Mouse (Mus musculus): ENCODE measurements around the gene Tigd4. TPM values are rescaled to one million over a fixed set of nuclear protein-coding genes. Genes with fewer than 3 reads are reported as not detected.

The Tigd4 gene
- polyA plus RNA-seq, 1 experiment from 2014 or later: not detected

- Histone ChIP-seq H3K4me3 (no peak overlapping the region), H3K4me1 (no peaks in the 10 kb centered on the region), H3K36me3 (no peaks in the 10 kb centered on the region), H3K27ac (no peak overlapping the region), H3K9me3 (no peaks in the 10 kb centered on the region), H3K27me3 (ENCODE audit: insufficient read depth, poor library complexity, severe bottlenecking) (no peaks in the 10 kb centered on the region)
- WGBS: 75% methylated on average over 2 of the region's 2 CpGs
- DNase-seq (ENCODE audit: low spot score): no peak
Measured at GRCm38 (mm10) chr3:84618627-84619026, 25.3 kb downstream of the Tigd4 start.

GRCm38 (mm10) chr3:84619056-84619455, 25.7 kb downstream of the Tigd4 start:
- Histone ChIP-seq H3K36me3 (no peaks in the 10 kb centered on the region), H3K9me3 (no peaks in the 10 kb centered on the region), H3K27ac (no peak overlapping the region), H3K4me3 (no peak overlapping the region), H3K27me3 (ENCODE audit: insufficient read depth, poor library complexity, severe bottlenecking) (no peaks in the 10 kb centered on the region), H3K4me1 (no peaks in the 10 kb centered on the region)
- DNase-seq (ENCODE audit: low spot score): no peak
- WGBS: 86% methylated on average over 7 of the region's 7 CpGs

GRCm38 (mm10) chr3:84619725-84620124, 26.4 kb downstream of the Tigd4 start:
- Histone ChIP-seq H3K4me1 (peaks cover 7% of the 10 kb centered on the region), H3K27ac (no peak overlapping the region), H3K36me3 (no peaks in the 10 kb centered on the region), H3K27me3 (ENCODE audit: insufficient read depth, poor library complexity, severe bottlenecking) (no peaks in the 10 kb centered on the region), H3K4me3 (no peak overlapping the region), H3K9me3 (no peaks in the 10 kb centered on the region)
- 93% methylated on average over 6 of the region's 6 CpGs for WGBS
- DNase-seq (ENCODE audit: low spot score): no peak

- Histone ChIP-seq H3K27ac (no peak overlapping the region), H3K27me3 (ENCODE audit: insufficient read depth, poor library complexity, severe bottlenecking) (no peaks in the 10 kb centered on the region), H3K4me1 (peaks cover 22% of the 10 kb centered on the region), H3K9me3 (no peaks in the 10 kb centered on the region), H3K36me3 (no peaks in the 10 kb centered on the region), H3K4me3 (no peak overlapping the region)
- 57% methylated on average over 3 of the region's 3 CpGs for WGBS
- no peak for DNase-seq (ENCODE audit: low spot score)
Measured at GRCm38 (mm10) chr3:84622026-84622425, 28.7 kb downstream of the Tigd4 start.

GRCm38 (mm10) chr3:84631586-84631985, 38.2 kb downstream of the Tigd4 start:
- H3K36me3 ChIP-seq: no peaks in the 10 kb centered on the region
- H3K4me1 ChIP-seq: peaks cover 13% of the 10 kb centered on the region
- no peaks in the 10 kb centered on the region; the same call in 1 of the 2 replicates for H3K9me3 ChIP-seq
- WGBS: 95% methylated on average over 9 of the region's 9 CpGs
- no peak overlapping the region for H3K27ac ChIP-seq
- no peak overlapping the region for H3K4me3 ChIP-seq
- DNase-seq (ENCODE audit: low spot score): no peak
- H3K27me3 ChIP-seq (ENCODE audit: insufficient read depth, poor library complexity, severe bottlenecking): no peaks in the 10 kb centered on the region

GRCm38 (mm10) chr3:84637095-84637494, 43.7 kb downstream of the Tigd4 start:
- Histone ChIP-seq H3K36me3 (no peaks in the 10 kb centered on the region), H3K27ac (no peak overlapping the region), H3K9me3 (no peaks in the 10 kb centered on the region), H3K27me3 (ENCODE audit: insufficient read depth, poor library complexity, severe bottlenecking) (0 out of 2 replicates have a peak, but pooled peaks cover 3% of the 10 kb centered on the region), H3K4me1 (peaks cover 16% of the 10 kb centered on the region), H3K4me3 (no peak overlapping the region)
- DNase-seq (ENCODE audit: low spot score): no peak
- WGBS: 74% methylated on average over 6 of the region's 6 CpGs

GRCm38 (mm10) chr3:84637890-84638578, 44.7 kb downstream of the Tigd4 start:
- 53% methylated on average over 12 of the region's 12 CpGs for WGBS

GRCm38 (mm10) chr3:84638858-84639257, 45.5 kb downstream of the Tigd4 start:
- no peaks in the 10 kb centered on the region for H3K36me3 ChIP-seq
- no peak overlapping the region for H3K27ac ChIP-seq
- H3K4me3 ChIP-seq: no peak overlapping the region
- no peak for DNase-seq (ENCODE audit: low spot score)
- peaks cover 16% of the 10 kb centered on the region for H3K4me1 ChIP-seq
- H3K27me3 ChIP-seq (ENCODE audit: insufficient read depth, poor library complexity, severe bottlenecking): 0 out of 2 replicates have a peak, but pooled peaks cover 3% of the 10 kb centered on the region
- 66% methylated on average over 4 of the region's 4 CpGs for WGBS
- H3K9me3 ChIP-seq: no peaks in the 10 kb centered on the region

More at GRCm38 (mm10) chr3:84637890-84638578, 44.7 kb downstream of the Tigd4 start:
- DNase-seq (ENCODE audit: low spot score): no peak
- no peaks in the 10 kb centered on the region for H3K36me3 ChIP-seq
- H3K27ac ChIP-seq: no peak overlapping the region
- H3K4me1 ChIP-seq: peaks cover 16% of the 10 kb centered on the region
- H3K4me3 ChIP-seq: no peak overlapping the region
- H3K9me3 ChIP-seq: no peaks in the 10 kb centered on the region
- H3K27me3 ChIP-seq (ENCODE audit: insufficient read depth, poor library complexity, severe bottlenecking): 0 out of 2 replicates have a peak, but pooled peaks cover 3% of the 10 kb centered on the region

- 23% methylated on average over 11 of the region's 11 CpGs for WGBS
Measured at GRCm38 (mm10) chr3:84639767-84640500, 46.6 kb downstream of the Tigd4 start.

GRCm38 (mm10) chr3:84640536-84640935, 47.2 kb downstream of the Tigd4 start:
- WGBS: 56% methylated on average over 6 of the region's 6 CpGs
- no peak for DNase-seq (ENCODE audit: low spot score)
- peaks cover 16% of the 10 kb centered on the region for H3K4me1 ChIP-seq
- no peak overlapping the region for H3K4me3 ChIP-seq
- no peak overlapping the region for H3K27ac ChIP-seq
- 0 out of 2 replicates have a peak, but pooled peaks cover 3% of the 10 kb centered on the region for H3K27me3 ChIP-seq (ENCODE audit: insufficient read depth, poor library complexity, severe bottlenecking)
- H3K36me3 ChIP-seq: no peaks in the 10 kb centered on the region
- no peaks in the 10 kb centered on the region for H3K9me3 ChIP-seq

More at GRCm38 (mm10) chr3:84639767-84640500, 46.6 kb downstream of the Tigd4 start:
- Histone ChIP-seq H3K4me3 (no peak overlapping the region), H3K27ac (peak overlapping the region; percentile 48; the same call in 1 of the 2 replicates), H3K36me3 (no peaks in the 10 kb centered on the region), H3K9me3 (no peaks in the 10 kb centered on the region), H3K27me3 (ENCODE audit: insufficient read depth, poor library complexity, severe bottlenecking) (0 out of 2 replicates have a peak, but pooled peaks cover 3% of the 10 kb centered on the region), H3K4me1 (peaks cover 16% of the 10 kb centered on the region)
- no peak for DNase-seq (ENCODE audit: low spot score)

- 78% methylated on average over 2 of the region's 2 CpGs for WGBS
- peaks cover 16% of the 10 kb centered on the region for H3K4me1 ChIP-seq
- no peak overlapping the region for H3K27ac ChIP-seq
- 0 out of 2 replicates have a peak, but pooled peaks cover 3% of the 10 kb centered on the region for H3K27me3 ChIP-seq (ENCODE audit: insufficient read depth, poor library complexity, severe bottlenecking)
- H3K9me3 ChIP-seq: no peaks in the 10 kb centered on the region
- DNase-seq (ENCODE audit: low spot score): no peak
- H3K4me3 ChIP-seq: no peak overlapping the region
- H3K36me3 ChIP-seq: no peaks in the 10 kb centered on the region
Measured at GRCm38 (mm10) chr3:84641391-84641790, 48.0 kb downstream of the Tigd4 start.

- no peaks in the 10 kb centered on the region for H3K36me3 ChIP-seq
- H3K27me3 ChIP-seq (ENCODE audit: insufficient read depth, poor library complexity, severe bottlenecking): 0 out of 2 replicates have a peak, but pooled peaks cover 3% of the 10 kb centered on the region
- WGBS: 43% methylated on average over 4 of the region's 4 CpGs
- no peak overlapping the region for H3K4me3 ChIP-seq
- no peak for DNase-seq (ENCODE audit: low spot score)
- peaks cover 22% of the 10 kb centered on the region for H3K4me1 ChIP-seq
- no peak overlapping the region for H3K27ac ChIP-seq
- no peaks in the 10 kb centered on the region for H3K9me3 ChIP-seq
Measured at GRCm38 (mm10) chr3:84642942-84643341, 49.6 kb downstream of the Tigd4 start.

Data from heart, embryonic 10.5 days (tissue).